Mouse (Mus musculus) T-cell, adult 2 months (primary cell): ENCODE results near the gene Afap1l2.

Experiments
- DNase-seq: peaks from one replicate; pipeline ENCODE4 v3.0.0; 2022; ENCODE audit warnings: low spot score

Afap1l2 gene

DNA sequence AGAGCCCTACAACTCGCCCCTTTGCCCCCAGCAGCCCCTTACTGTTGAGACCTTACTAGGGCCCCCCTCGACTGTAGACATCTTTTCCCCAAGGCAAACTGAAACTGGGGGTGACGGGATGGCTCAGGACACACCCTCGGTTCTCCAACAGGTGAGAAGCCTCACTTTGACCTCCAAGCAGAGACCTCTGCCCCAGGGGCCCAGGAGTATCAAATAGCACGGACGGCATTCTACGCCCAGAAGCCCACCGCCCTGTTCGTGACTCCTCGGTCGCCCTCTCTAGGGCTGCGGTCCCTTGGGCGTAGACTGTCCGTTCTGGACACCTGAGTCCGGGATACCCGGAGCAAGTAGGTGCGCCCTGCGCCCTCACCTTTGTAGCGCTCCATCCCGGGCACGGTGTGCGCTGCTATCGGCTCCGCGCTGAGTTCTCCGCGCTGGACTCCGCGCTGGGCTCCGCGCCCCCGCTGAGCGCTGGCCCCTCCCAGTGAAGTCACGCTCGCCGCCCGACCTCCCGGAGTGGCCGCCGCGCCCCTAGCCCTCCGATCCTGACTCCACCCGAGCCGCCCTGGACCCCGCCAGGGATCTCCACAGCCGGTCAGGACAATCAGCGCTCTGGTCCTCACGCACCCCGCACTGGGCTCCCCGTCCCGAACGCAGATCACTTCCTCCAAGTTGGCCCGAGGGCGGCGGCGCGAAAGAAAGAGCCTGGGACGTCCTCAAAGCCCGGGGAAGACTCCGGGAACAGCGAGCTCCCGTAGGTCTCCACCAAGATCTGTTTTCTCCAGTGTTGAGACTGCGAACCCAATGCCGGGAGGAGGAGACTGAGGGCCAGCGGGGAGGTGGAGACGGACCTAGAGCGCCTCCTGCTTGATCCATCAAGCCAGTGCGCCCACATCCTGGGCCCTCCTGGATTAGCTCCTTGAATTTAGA, at the start of gene Afap1l2:
Afap1l2 (minus strand) TSS at position 448 of the 930 bp plus-strand sequence.
- DNase-seq, result no peak

DNA sequence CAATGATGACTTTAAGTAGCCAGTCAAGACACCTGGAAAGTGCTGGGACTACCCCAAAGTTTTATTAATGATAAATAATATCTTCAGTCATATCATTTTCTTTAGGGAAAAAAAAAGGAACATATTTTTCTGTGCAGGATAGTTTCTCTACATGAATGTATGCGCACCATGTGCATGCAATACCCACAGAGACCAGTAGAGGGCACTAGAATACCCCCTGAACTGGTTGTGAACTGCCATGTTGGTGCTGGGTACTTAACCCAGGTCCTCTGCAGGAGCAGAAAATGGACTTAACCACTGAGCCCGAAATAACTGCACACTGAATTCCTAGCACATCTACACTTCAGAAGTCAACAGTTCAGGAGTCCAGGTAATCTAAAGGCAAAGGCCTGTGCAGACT, 49.5 kb upstream of the Afap1l2 start:
- DNase-seq, result no peak

DNA sequence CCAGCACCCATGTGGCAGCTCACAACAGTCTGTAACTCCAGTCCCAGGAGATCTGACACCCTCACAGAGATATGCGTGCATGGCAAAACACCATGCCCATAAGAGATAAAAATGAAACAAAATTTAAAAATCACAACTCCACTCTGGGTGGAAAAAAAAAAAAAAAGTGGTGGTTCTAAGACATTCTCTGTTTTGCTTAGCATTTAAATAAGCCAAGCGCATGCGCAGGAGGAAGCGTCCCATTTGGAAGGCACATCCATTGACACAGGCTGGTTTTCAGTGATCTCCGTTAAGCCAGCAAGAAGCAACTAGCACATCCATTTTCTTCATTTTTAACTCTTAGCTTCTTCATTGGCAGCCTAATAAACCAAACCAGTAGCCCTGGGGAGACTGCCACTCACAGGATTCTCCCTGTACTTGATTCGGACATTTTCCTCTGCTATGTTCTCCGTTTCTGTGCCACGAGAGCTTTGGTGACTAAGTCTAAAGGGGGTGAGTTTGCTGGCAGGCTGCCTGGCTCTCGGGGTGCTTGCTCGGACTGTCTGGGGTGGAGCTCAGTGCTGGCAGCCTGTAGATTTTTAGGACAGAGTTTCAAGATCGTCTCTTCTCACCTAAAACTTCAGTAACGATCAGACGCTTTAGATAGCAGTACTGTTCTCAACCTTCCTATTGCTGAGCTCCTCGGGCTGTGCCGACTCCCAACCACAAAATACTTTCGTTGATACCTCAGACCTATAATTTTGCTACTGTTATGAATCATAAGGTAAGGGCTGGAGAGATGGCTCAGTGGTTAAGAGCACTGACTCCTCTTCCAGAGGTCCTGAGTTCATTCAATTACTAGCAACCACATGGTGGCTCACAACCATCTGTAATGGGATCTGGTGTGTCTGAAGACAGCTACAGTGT, 47.4 kb upstream of the Afap1l2 start:
- DNase-seq, result no peak

DNA sequence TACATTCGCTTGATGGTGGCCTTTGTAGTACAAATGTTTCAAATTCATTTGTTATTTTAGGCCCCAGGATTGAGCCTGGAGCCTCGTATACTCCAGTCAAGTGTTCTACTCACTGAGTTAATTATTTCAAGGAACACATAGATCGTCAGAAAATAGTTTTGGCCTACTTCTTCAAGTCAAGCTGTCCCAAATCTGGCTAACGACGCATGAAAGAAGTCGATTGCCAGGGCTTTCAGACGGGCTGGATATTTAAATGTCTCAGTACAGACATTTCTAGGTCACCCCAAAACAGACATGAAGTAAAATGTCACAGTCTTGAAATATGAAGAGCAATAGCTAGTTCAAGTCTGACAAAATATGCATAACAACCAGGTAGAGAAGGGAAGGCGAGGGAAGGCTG, 44.9 kb upstream of the Afap1l2 start:
- no peak for DNase-seq

DNA sequence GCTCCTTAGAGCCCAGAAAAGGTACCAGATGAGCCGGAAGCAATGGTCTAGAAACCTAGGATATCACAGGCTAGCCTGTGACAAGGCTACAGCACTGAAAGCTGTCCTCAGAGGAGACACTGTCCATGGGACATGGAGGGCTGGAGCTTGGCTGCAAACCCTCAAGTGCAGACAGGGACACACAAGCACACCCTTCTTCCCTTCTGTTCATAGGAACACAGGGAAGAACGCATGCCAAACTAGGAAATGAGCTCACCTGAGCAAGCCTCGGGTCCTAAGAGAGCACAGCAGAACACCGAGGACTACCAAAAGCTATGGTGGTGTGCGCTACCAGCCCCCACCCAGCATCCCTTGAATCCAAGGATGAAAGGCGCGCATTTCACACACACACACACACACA, 44.0 kb upstream of the Afap1l2 start:
- DNase-seq, result no peak

DNA sequence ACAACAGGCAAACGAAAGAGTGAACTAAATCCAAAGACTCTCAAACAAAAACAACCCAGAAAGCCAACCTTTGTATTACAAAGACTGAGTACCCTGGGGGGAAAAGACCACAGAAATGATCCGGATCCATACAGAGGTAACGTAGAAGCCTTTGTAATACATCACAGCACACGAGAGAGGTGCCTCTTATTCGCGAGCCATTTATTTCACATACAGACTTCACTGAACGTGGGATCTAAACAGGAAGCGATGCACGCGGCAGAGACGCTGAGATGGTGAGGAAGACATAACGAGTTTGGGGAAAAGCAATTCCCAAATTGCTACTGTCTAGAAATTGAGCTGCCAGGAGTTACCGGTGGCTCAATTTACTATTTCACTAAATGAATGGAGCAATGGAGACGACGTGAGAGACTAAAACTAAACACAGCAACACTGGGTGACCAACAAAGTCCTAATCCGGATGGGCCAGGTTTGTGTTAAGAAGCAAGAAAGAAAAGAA, 41.6 kb upstream of the Afap1l2 start:
- no peak for DNase-seq

DNA sequence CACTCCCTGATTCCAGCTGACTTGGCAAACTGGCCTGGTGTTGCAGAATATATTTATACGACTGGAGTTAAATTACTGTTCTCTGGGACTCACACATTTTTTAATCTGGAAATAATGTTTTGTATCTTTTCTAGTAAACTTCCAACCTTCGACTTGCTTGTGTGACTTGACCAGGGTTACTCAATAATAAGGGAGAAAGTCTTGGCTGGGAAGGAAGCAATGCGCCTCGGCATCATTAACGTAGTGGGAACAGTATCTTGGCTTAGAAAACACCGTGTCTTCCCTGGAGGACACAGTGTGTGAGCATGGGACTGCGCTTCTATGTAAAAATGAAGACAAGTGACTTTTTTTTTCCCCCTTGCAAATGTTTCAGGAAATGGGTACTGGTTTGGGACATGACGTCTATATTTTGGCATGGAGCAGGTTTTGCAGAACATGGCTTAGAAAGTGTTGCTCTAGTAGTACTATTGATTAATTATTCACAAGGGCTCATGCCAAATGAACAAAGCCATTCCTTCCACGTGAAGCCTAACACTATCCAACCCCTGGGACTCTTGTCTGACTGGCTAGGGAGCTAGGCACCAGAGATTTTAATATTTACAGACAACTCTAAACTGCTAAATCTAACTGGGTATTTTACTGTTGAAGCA, 39.8 kb upstream of the Afap1l2 start:
- DNase-seq, result no peak

DNA sequence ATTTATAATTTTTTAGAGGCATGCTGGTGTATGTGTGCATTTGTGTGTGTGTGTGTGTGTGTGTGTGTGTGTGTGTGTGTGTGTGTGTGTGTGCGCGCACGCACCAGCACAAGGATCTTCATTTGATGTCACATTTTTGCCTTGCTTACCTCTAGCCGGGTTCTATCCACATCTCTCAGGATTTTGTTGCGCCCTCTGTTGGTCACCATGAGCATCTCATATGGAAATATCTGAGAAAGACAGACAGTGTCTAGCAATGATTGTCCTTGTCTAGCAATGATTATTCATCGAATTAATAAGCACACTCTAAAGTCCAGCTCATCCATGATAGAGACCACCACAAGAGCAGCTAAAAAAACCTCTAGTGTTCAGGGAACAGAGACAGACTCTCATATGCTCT, 31.2 kb upstream of the Afap1l2 start:
- DNase-seq, result peak; percentile 16

DNA sequence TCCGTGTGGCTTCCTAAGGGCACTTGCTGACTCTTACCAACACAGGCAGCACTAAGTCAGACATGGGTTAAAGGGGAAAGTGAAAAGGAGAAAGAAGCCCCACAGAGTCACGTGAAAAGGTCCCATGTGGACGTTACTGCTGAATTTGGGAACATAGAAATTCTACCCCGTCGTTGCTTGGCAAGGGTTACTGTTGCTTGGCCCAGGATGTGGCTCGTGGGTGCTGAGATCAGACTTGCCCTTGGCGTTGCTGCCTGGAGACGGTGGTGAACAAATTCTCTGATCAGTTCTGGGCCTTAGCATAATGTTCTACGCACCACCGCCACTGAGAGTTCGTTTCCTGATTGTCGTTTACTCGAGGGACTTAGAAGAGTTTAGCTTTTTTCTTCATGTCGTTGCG, 28.8 kb upstream of the Afap1l2 start:
- DNase-seq, result no peak

DNA sequence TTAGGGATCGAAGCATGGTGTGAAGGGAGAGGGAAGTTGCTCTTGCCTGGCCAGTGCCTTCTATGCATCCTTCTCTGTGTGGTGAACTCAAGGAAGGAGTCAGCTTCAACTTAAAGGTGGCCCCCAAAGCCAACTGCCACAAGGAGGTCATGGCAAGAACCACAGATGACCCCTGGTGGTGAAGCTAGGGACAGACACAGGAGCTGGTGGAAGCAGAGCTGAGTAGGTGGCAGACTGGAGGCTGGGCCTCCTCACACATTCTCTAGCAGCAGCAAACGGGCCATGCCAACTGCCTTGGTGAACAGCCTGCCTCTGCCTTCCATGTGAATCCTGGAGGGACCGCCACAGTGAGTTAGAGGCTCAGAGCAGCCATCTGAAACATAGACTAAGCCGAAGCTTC, 23.6 kb upstream of the Afap1l2 start:
- peak; percentile 48 for DNase-seq

DNA sequence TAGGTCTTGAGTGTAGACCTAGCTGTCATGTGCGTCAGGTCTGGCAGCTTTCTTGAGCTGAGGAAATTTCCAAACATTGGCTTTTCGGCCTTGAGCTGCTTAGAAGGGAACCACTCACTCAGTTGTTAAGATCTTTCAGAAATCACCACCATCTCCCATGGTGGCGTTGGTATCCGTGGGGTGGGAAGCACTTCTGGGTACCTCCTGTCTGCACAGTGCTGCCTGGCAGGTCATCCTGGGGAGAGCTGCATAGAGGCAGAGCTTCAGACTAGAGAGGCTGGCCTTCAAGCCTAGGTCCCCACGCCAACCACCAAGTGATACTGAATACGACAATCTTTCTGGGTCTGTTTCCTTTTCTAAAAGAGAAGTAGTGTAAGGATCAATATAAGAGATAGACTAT, 21.4 kb upstream of the Afap1l2 start:
- DNase-seq, result no peak

DNA sequence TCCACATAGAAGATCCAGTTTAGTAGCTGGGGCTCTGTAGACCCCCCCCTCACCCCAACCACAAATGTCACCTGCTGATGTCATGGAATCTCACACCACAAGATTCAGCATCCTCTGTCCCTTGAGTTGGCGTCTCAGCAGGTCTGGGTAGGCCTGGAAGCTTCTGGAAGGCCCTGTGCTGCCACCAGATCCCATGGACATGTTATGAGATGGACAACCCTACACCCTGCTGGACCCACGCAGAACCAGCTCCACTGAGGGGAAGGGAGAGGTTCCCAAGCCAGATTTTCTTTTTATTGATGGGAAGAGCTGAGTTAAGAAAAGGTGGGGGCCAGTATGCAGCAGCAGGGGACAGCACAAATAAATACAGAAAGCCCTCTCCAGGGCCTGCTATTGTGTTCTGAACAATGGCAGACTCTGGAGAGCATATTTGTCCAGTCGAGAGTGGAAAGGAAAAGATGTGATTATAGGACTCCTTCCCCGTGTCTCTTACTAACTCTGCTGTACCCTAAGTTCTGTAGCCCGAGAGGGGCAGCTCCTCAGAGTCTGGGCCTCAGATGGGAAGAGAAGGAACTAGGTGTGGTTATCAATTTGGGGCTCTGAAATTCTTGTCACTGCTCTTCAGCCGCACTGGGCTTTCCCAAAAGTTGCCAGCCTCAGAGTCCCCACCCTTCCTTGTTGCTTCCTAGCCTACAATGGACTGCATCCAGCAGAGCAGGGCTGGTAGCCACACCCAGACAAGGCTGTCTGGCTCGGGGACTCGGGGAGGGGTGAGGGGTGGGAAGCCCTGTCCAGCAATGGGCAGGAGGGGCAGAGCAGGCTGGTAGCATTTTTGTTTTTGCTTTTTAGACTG, 20.5 kb upstream of the Afap1l2 start:
- DNase-seq, result no peak

DNA sequence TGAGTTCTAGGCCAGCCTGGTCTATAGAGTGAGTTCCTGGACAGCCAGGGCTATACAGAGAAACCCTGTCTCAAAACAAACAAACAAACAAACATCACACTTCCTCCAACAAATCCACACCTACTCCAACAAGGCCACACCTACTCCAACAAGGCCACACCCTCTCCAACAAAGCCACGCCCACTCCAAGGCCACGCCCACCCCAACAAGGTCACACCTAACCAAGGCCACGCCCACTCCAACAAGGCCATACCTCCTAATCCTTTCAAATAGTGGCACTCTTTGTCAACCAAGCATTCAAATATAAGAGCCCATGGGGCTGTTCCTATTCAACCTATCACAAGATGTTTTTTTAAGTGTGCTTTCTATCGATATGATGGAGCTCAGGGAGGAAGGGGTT, 18.5 kb upstream of the Afap1l2 start:
- DNase-seq, result no peak

DNA sequence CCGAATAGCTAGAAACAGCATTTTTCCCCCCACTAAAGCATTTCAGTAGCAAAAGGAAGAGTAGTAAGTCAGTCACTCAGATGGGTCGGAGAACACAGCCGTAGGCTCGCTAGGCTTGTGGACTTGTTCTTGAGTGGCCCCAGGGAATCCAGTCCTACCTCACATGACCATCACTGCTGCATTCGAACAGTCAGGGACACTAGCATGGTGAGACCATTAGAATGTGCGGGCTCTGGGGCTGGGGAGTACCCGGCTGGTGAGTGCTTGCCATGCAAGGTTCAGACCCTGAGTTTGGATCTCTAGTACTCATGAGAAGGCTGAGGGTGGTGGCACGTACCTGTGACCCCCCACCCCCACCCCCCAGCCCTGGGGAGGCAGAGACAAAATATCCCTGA, 9.8 kb upstream of the Afap1l2 start:
- DNase-seq, result no peak

DNA sequence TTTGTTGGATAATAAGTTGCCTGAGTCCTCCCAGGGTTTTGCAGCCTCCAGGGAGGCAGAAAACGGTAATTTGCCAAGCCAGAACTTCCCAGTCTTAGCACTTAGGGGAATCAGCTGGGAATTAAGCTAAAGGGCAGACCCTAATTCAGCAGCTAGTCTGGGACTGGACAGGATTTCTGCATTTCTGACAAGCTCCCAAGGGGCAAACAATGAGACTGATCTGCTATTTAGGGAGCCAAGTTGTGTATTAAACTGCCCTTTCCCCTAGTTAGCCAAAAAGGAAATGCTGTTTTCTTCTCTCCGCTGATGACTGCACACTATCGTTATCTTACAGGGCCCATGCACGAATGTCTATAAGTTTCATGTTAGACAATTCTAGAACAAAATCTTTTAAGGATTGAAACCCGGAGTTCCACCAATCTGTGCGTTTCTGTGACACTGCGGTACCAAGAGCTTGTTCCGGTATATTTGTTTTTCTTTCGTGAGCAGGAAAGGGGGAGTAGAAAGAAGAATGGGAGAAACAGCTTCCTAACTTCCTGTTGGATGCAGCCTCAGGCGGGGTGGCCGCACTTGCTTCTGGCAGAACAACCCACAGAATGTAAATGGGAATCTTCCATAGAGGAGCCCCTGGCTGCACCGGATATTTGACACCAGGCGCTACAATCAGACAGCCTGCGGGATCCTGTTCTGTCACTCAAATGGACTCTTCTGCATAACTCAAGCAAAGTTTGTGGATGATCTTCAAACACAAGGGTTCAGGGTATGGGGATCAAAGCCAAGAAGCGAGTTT, 9.2 kb upstream of the Afap1l2 start:
- DNase-seq, result no peak

DNA sequence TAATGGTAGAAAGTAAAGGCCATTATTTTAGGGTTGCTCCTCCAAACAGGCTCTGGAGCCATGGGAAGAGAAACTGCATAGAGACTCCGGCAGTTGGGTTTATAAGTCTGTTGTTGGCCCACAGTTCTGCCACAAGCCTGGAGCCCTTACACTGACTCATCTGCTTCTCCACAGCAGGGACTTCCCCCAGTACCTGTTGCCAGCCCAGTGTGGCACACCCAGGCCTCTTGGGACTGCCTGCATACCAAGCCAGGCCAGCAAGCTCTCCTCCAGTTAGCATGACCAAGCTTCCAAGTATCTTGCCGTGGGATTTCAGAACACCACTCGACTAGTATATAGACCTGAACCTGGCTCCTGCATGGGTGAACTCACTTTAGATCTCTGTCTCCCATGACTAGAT, 6.8 kb upstream of the Afap1l2 start:
- no peak for DNase-seq

DNA sequence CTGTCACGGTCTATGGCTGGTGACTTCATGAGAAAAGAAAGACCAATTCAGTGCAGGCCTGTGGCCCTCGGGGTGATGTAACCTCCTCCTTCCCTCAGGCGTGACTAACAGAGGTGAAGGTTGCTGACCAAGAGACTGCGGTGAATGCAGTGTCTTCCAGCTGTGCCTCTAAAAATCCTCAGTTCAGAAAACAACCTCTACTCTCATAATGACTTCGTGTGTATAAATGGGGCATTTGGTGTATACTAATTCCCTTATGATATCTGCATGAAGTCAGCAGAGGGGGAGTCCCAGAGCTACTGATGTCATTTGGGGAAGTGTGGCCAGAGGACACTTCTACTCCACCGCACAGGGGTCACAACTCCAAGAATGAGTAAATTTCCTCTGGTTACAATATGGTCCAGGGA, 5.2 kb upstream of the Afap1l2 start:
- no peak for DNase-seq

DNA sequence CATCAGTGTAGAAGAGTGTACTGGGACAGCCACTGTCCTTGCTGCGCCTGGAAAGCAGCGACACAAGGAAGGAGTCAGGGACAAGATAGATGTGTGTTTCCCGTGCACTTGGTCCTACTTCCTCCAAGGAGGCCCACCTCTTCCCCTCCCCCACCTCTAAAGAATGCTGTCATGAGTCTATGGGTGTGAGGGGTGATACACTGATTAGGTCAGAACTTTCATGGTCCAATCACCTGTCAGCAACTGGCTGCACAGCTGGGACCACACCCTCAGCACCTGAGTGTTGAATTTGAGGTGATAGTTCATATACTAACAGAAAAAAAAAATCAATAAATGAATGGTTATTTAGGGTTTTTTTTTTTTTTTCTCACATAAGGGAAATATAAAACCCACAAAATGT, 4.0 kb upstream of the Afap1l2 start:
- no peak for DNase-seq

DNA sequence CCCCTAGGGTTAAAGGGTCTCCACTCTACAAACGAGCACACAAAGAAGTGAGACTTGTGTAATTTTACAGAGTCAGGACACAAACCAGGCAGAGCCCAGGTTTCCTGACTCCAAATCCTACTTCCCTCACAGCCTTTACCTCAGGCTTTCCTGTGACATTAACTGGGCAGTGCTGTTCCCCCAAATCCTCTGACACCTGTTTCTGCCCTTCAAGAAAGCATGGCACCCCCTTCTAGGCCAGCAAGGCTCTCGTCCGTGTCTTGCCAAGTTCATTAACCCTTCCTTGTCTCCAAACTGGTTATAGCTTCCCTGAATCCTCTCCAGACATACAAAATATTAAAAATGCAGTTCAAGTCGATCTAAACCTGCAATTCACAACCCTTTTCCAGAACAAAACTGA, 2.0 kb upstream of the Afap1l2 start:
- DNase-seq, result no peak

DNA sequence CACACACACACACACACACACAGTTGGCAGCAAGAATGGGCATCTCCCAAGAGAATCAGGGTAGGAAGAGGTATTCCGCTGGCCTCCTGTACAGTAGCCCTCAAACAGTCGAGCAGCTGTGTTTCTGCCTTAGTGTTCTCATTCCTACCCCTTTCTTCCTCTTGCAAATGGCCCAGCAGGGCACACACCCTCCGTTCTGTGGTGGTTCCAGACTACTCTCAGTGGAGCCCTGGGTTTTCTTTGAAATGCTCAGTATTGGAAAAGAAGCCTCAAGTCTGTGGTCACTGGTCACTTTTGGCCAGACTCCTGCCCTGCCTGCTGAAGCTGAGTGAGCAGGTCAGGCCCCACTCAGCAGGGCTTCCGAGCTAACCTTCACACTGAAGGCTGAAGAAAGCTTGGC, 1.6 kb upstream of the Afap1l2 start:
- DNase-seq, result no peak

DNA sequence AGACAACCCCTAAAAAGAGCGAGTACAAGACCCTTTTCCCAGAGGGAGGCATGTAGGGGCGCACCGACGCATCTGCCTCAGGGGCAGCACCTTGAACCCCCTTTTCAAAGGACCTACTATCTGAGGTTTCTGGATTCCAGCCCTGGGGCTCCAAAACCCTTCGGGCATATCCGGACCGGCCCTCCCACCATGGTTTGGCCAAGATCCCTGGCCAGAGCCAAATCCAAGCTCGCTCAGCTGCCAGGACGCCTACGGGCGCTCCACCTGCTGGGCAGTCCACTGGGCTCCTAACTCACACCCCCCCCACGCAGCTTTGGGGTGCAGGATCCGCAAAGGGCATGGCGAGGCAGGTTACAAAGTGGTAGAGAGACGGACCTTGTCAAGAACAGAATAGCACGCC, 737 bp downstream of the Afap1l2 start:
- no peak for DNase-seq
